Mouse (Mus musculus): Measurements from ENCODE around the gene Bpifb9a. TPM values are rescaled to one million over a fixed set of nuclear protein-coding genes. Genes with fewer than 3 reads are reported as not detected.
"Not testable (repeated sequence)": the region's sequence is repeated elsewhere in the genome, so short reads cannot be mapped to it uniquely, and the experiment has no call there.

Gene Bpifb9a
- polyA plus RNA-seq, 1 experiment: not detected

DNA sequence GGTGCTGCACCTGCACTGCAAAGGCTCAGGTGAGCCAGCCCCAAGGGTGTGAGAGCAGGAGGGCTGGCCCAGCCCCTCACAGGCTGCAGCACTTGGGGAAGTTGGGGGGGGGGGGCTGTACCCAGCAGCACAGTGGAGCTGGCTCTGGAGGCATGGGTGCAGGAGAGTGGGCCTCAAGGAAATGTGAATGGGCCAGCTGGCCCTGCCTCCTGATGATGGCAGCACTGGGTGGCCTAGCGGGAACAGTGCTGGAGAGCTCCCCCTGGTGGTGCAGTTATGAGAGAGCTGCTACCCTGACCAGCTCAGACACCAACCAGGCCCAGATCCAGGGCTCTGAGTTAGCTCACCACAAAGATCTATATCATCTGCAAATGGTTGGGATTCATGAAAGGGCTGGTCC lies 42.8 kb downstream of the Bpifb9a start:
- no peak overlapping the region for H3K4me3 ChIP-seq (replicated peaks)
- no peaks in the 10 kb centered on the region for H3K36me3 ChIP-seq (ENCODE audit: control insufficient read depth)
- TF ChIP-seq GATA1 (IDR thresholded peaks at IDR 0.05; ENCODE audit: low read length) (no peak), TAL1 (IDR thresholded peaks at IDR 0.05; ENCODE audit: low read length) (no peak)
- H3K4me1 ChIP-seq (ENCODE audit: control insufficient read depth): no peaks in the 10 kb centered on the region; the same call in none of the 2 replicates
- H3K27me3 ChIP-seq (ENCODE audit: control insufficient read depth): no peaks in the 10 kb centered on the region
- no peaks in the 10 kb centered on the region for H3K9me3 ChIP-seq (ENCODE audit: control insufficient read depth, low read length)

DNA sequence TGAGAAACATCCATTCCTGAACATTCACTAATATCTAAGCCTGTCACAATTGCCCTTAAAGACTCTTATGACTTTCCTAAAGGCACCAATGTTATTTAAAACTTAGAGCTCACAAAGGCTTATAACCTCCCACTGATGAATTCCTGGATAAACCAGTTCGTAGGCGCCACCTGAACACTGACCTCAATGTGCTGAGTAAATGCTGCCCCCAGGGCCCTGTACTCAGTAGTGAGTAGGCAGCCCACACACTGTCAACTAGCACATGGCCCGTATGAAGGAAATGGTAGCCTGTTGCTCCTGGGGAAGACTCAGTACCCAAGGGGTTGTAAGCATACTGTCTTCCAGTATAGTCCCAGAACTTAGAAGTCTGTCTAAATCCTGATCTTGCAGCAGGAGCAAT lies 44.1 kb downstream of the Bpifb9a start:
- Histone ChIP-seq H3K4me3 (replicated peaks) (no peak overlapping the region), H3K27me3 (ENCODE audit: control insufficient read depth) (no peaks in the 10 kb centered on the region), H3K9me3 (ENCODE audit: control insufficient read depth, low read length) (no peaks in the 10 kb centered on the region), H3K4me1 (ENCODE audit: control insufficient read depth) (no peaks in the 10 kb centered on the region; the same call in none of the 2 replicates), H3K36me3 (ENCODE audit: control insufficient read depth) (no peaks in the 10 kb centered on the region)
- TF ChIP-seq GATA1 (IDR thresholded peaks at IDR 0.05; ENCODE audit: low read length) (no peak), TAL1 (IDR thresholded peaks at IDR 0.05; ENCODE audit: low read length) (no peak)

DNA sequence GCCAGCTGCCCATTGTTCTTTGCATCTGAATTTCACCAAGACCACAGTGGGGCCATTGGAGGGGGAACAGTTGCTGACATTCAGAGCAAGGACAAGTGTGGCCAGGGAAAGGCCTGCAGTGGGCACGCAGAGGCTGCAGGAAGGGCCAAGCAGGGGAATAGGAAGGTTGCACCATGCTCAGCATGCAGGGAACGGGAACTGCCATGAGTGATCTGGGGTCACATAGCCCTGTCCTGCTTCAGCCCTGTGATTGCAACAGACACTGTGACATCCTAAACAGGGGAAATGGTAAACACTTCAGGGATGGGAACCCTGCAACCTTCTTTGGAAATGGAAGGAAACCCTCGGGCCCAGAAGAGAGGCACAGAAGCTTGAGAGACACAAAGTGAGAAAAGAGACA lies 47.0 kb downstream of the Bpifb9a start:
- H3K9me3 ChIP-seq (ENCODE audit: control insufficient read depth, low read length); H3K4me1 ChIP-seq (ENCODE audit: control insufficient read depth); H3K27me3 ChIP-seq (ENCODE audit: control insufficient read depth); H3K4me3 ChIP-seq (replicated peaks); H3K36me3 ChIP-seq (ENCODE audit: control insufficient read depth): not testable (repeated sequence)

DNA sequence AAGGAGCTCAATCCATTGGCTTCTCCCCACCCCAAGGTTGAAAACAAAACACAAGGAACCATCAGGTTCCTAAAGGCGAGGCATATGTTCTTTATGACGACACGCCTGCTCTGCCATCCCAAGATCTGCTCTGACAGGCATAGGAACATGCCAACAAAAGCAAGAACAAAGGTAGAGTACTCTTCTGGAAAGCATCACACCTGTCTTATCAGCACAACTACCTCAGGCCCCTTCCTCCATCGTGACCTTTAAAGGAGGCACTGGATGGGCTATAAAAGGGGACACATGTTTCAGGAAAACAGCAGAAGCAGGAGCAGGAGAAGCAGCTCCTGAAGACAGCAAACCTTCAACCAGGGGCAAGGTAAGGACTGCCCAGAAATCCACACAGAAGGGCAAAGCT lies 49.3 kb downstream of the Bpifb9a start, which contains the start of gene Bpifb9b:
TSS of gene Bpifb9b (plus strand) at position 301 of the 400 bp plus-strand sequence.
- H3K36me3 ChIP-seq (ENCODE audit: control insufficient read depth); H3K27me3 ChIP-seq (ENCODE audit: control insufficient read depth); H3K9me3 ChIP-seq (ENCODE audit: control insufficient read depth, low read length); H3K4me3 ChIP-seq (replicated peaks); H3K4me1 ChIP-seq (ENCODE audit: control insufficient read depth): not testable (repeated sequence)

DNA sequence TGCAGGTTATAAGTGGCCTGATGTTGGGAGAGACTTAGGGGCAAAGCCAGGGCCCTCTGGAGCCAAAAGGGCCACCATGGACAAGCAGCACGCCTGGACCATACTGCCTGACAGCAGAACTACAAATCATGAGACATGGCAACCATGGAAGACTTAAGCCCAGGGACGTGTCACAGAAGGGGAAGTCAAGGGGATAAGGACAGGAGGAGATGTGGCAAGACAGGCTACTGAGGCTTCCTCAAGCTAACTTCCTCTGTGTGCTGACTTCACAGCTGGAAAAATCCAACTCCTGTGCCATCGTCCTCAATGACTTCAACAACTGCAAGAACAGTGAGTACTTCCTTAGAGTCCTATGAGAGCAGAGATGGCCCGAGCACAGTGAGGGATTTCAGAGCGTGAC lies 56.1 kb downstream of the Bpifb9a start:
- H3K4me3 ChIP-seq (replicated peaks): not testable (repeated sequence)

More for the DNA sequence above, 56.1 kb downstream of the Bpifb9a start:
- not testable (repeated sequence) for H3K9me3 ChIP-seq (ENCODE audit: control insufficient read depth, low read length); H3K27me3 ChIP-seq (ENCODE audit: control insufficient read depth); H3K36me3 ChIP-seq (ENCODE audit: control insufficient read depth); H3K4me1 ChIP-seq (ENCODE audit: control insufficient read depth)

Other genes starting within 250 kb of the Bpifb9a start
- gene Bpifa2, start 249.6 kb upstream of the Bpifb9a start, polyA plus RNA-seq (2012): not detected in 2 replicates
- not detected in 2 replicates for gene Bpifa3, start 127.5 kb upstream of the Bpifb9a start, polyA plus RNA-seq (2012)
- not detected in 2 replicates for gene Bpifa1, start 115.0 kb upstream of the Bpifb9a start, polyA plus RNA-seq (2012)
- not detected in 2 replicates for gene Bpifa5, start 95.2 kb upstream of the Bpifb9a start, polyA plus RNA-seq (2012)
- not detected in 2 replicates for gene Bpifb1, start 67.0 kb upstream of the Bpifb9a start, polyA plus RNA-seq (2012)
- not detected in 2 replicates for gene Bpifb5, start 34.1 kb upstream of the Bpifb9a start, polyA plus RNA-seq (2012)
- not detected in 2 replicates for gene Bpifb9b, start 49.4 kb downstream of the Bpifb9a start, polyA plus RNA-seq (2012)
- gene Cdk5rap1, start 115.2 kb downstream of the Bpifb9a start, polyA plus RNA-seq (2012): 0.02 and 0.05 TPM in 2 replicates
- gene Snta1, start 150.2 kb downstream of the Bpifb9a start, polyA plus RNA-seq (2012): 0.07 and 0.08 TPM in 2 replicates
- 0.19 and 0.24 TPM in 2 replicates for gene Cbfa2t2, start 178.6 kb downstream of the Bpifb9a start, polyA plus RNA-seq (2012)